In the genomic region with DNA sequence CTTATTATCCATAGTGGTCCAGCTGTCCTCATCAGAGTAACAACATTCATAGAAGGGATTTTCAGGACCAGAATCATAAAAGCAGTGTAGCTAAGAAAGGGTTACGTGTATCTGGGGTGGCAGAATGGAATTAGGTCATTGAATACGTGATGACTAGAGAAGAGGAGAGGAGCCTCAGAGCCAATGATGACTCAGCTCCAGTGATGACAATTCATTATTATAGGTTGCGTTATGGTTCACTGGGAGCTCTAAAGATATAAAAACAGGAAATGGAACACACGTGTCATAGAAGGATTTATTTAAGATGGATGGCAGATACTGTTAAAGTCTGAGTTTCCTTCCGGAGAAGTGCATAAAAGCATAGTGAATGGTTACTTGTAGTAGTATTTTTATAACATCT, we compare ENCODE assay signal across 19 mouse cellular contexts.
DNase-seq lines count a peak whose midpoint lies in the region; ATAC-seq lines count a peak whose summit lies in the region.
"Had no signal": no experiment of that assay in that cellular context is flagged by ENCODE, and none has a peak within 500 bp of the region (broad histone marks: within the 10 kb centered on the region; RNA-seq: fewer than 3 reads in every experiment).

No protein-coding gene starts in this region.

- H3K27me3 ChIP-seq in kidney, embryonic 14.5 days (ENCODE audit: control insufficient read depth, insufficient read depth, low read length) = no peaks in the 10 kb centered on the region
- no peaks in the 10 kb centered on the region for H3K27me3 ChIP-seq in midbrain, embryonic 15.5 days (replicated peaks)
- H3K27me3 ChIP-seq: embryonic facial prominence, embryonic 12.5 days; forebrain, embryonic 12.5 days; heart, embryonic 12.5 days; Patski had no signal

- 47% methylated on average over 5 of the region's 5 CpGs for WGBS in kidney, embryonic 14.5 days
- 77% methylated on average over 5 of the region's 5 CpGs for WGBS in midbrain, embryonic 15.5 days

- no peak overlapping the region for H3K4me3 ChIP-seq in kidney, embryonic 14.5 days (ENCODE audit: low read length)
- H3K4me3 ChIP-seq in midbrain, embryonic 15.5 days = no peak overlapping the region
- H3K4me3 ChIP-seq: embryonic facial prominence, embryonic 12.5 days; forebrain, embryonic 12.5 days; heart, embryonic 12.5 days; hindbrain, embryonic 10.5 days had no signal

- H3K9me3 ChIP-seq in kidney, embryonic 14.5 days (ENCODE audit: control insufficient read depth, low read length) = no peaks in the 10 kb centered on the region
- H3K9me3 ChIP-seq in midbrain, embryonic 15.5 days = no peaks in the 10 kb centered on the region
- H3K9me3 ChIP-seq: embryonic facial prominence, embryonic 12.5 days; forebrain, embryonic 12.5 days; heart, embryonic 12.5 days; hindbrain, embryonic 10.5 days had no signal

- no peaks in the 10 kb centered on the region for H3K4me1 ChIP-seq in kidney, embryonic 14.5 days (ENCODE audit: control insufficient read depth, insufficient read depth, low read length)
- H3K4me1 ChIP-seq in midbrain, embryonic 15.5 days = no peaks in the 10 kb centered on the region
- H3K4me1 ChIP-seq: embryonic facial prominence, embryonic 12.5 days; forebrain, embryonic 12.5 days; heart, embryonic 12.5 days; hindbrain, embryonic 10.5 days had no signal

- no peak overlapping the region for H3K4me2 ChIP-seq in kidney, embryonic 14.5 days (replicated peaks; ENCODE audit: low read depth, low read length)
- no peak overlapping the region for H3K4me2 ChIP-seq in midbrain, embryonic 15.5 days
- H3K4me2 ChIP-seq: embryonic facial prominence, embryonic 12.5 days; forebrain, embryonic 12.5 days; heart, embryonic 12.5 days; hindbrain, embryonic 14.5 days had no signal

- no peak overlapping the region for H3K9ac ChIP-seq in kidney, embryonic 14.5 days (ENCODE audit: low read depth, low read length)
- H3K9ac ChIP-seq in midbrain, embryonic 15.5 days = no peak overlapping the region
- H3K9ac ChIP-seq: embryonic facial prominence, embryonic 12.5 days; forebrain, embryonic 12.5 days; forebrain, postnatal 0 days; heart, embryonic 12.5 days; hindbrain, embryonic 14.5 days had no signal

- no peaks in the 10 kb centered on the region for H3K36me3 ChIP-seq in kidney, embryonic 14.5 days (ENCODE audit: control insufficient read depth, insufficient read depth, low read length)
- no peaks in the 10 kb centered on the region for H3K36me3 ChIP-seq in midbrain, embryonic 15.5 days (replicated peaks)
- H3K36me3 ChIP-seq: embryonic facial prominence, embryonic 12.5 days; forebrain, embryonic 12.5 days; heart, embryonic 12.5 days; hindbrain, embryonic 10.5 days had no signal

- ATAC-seq in kidney, embryonic 14.5 days (ENCODE audit: low FRiP score, low TSS enrichment) = 0 out of 2 replicates have a peak, but pooled peaks have one; percentile 28
- ATAC-seq in midbrain, embryonic 15.5 days (replicated peaks) = no peak
- ATAC-seq: activated CD4-positive, CD25-positive, alpha-beta regulatory T cell, adult 4 months; forebrain, postnatal 0 days; Patski had no signal

- DNase-seq in kidney, adult 8-10 months = no peak
- DNase-seq in retina, postnatal 1 day = peak; percentile 33
- DNase-seq in retina, embryonic 14.5 days (ENCODE audit: low spot score) = no peak
- DNase-seq in brain, adult 2 months (ENCODE audit: low read depth, low spot score) = peak; percentile 4
- no peak for DNase-seq in urinary bladder, postnatal 4 days (ENCODE audit: low spot score in 2 of 2)
- DNase-seq: cerebellum, adult 11-12 months; cerebellum, adult 9-10 months; cerebellum, postnatal 25 days; forebrain, postnatal 0 days; gastrocnemius, postnatal 14 days had no signal

- H3K27ac ChIP-seq in kidney, embryonic 14.5 days (ENCODE audit: low read depth, low read length) = no peak overlapping the region
- no peak overlapping the region for H3K27ac ChIP-seq in midbrain, embryonic 15.5 days
- H3K27ac ChIP-seq: embryonic facial prominence, embryonic 12.5 days; forebrain, embryonic 12.5 days; hindbrain, embryonic 10.5 days; hindbrain, embryonic 14.5 days had no signal

Comparison
In these comparisons a context has a peak if more than half of its experiments do, and no peak if none do; other contexts are left out.
1. DNase-seq: peak in retina, postnatal 1 day (single experiment) and brain, adult 2 months (single experiment); none in kidney, adult 8-10 months (0 of 2), retina, embryonic 14.5 days (single experiment) and urinary bladder, postnatal 4 days (0 of 2).